Mouse (Mus musculus): ENCODE results near the gene Olfr1158. TPM values are rescaled to one million over a fixed set of nuclear protein-coding genes. Genes with fewer than 3 reads are reported as not detected.

Olfr1158 gene
- not detected for polyA plus RNA-seq (2014; fragmentation: Illumina TruSeq; extraction: RNeasy Lipid Tissue Mini Kit (QIAGEN cat#74804); ENCODE audit: low read depth, low replicate concordance)

DNA sequence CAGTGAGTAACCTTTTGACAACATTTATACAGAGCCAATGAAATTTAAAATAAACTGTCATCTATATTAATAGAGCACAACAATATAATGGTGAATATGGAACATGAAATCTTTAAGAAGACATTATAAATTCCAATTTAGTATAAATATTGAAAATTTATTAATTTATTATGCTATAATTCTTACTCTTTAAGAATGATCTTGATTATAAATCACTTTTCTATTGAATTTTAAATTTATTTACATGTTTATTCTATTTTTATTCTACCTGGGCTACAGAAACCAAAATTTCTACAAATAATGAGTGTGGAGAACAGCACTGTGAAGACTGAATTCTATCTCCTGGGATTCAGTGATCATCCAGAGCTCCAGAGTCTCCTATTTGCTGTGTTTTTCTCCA, at the start of gene Olfr1158:
TSS of gene Olfr1158 (plus strand) at position 301 of the 400 bp plus-strand sequence.

DNA sequence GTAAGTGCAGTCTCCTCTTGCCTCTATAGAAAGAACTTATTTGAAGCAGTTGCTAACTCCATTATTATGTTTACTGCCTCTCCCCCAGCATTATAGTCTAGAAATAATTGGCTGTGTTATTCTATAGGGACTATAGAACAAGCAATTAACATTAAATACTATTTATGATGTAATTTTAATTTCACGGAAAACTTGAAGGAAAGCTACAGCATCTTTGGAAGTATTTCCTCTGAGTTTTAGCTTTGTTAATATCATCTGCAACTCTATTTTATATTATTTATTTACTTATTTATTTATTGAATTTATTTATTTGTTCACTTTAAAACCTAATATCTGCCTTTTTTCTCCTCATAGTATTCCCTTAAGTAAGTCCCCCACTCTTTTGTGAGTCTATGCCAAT, 44.9 kb upstream of the Olfr1158 start, which contains the start of gene Olfr1155:
TSS of gene Olfr1155 (minus strand) at position 101 of the 400 bp plus-strand sequence.

GRCm38 (mm10) chr2:87953000-87953399, 36.9 kb upstream of the Olfr1158 start, which contains the start of gene Olfr1156:
Olfr1156 (minus strand) TSS chr2:87953100.

GRCm38 (mm10) chr2:87968199-87968598, 21.7 kb upstream of the Olfr1158 start, which contains the start of gene Olfr1157:
Olfr1157 (minus strand) TSS chr2:87968299.

DNA sequence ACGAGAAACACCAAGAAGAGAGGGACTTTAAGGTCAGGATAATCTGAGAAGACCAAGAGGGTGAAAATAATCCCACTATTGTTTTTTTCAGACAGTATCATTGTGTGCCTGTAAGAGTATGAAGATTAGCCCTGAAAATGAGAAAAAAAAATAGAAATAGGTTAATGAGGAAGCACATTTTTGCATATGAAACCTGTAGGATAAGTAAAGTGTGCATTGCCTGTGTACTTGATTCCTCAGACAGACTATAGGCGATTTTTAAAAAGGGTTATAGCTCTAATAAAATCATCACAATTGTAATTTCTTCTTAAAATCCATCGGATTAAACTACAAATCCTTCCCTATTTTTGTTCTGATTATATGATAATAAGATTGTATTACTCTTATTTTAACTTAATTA, 15.3 kb upstream of the Olfr1158 start, which contains the start of gene Olfr74:
TSS of gene Olfr74 (minus strand) at position 101 of the 400 bp plus-strand sequence.

GRCm38 (mm10) chr2:88007515-88008318, 17.8 kb downstream of the Olfr1158 start, which contains the start of gene Olfr1160:
Olfr1160 (minus strand) TSS chr2:88008268.

DNA sequence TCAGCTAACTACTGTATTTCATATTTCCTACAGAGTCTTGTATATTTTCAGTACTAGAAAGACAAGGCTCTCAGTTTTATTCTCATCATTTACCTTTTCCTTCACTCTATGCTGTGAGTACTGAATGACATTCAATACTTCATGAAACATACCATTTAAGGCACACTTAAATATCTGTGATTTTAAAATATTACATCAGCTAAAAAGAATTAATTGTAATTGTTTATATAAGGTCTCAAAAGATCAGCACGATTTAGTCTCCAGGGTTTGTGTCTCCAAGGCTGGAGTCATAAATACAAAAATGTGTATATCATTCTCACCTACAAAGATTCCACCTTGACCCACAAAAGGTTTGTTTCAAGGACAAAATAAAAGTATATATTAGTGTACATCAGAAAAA, 32.6 kb downstream of the Olfr1158 start, which contains the start of gene Olfr1161:
TSS of gene Olfr1161 (plus strand) at position 301 of the 400 bp plus-strand sequence.

GRCm38 (mm10) chr2:88037599-88037998, 47.7 kb downstream of the Olfr1158 start, which contains the start of gene Olfr73:
Olfr73 (minus strand) TSS chr2:88037699.

Other genes starting within 250 kb of the Olfr1158 start
- gene Olfr1140, start 246.4 kb upstream of the Olfr1158 start, polyA plus RNA-seq (2014; fragmentation: Illumina TruSeq; extraction: RNeasy Lipid Tissue Mini Kit (QIAGEN cat#74804); ENCODE audit: low read depth, low replicate concordance): not detected
- gene Olfr1141, start 236.1 kb upstream of the Olfr1158 start, polyA plus RNA-seq (2014; fragmentation: Illumina TruSeq; extraction: RNeasy Lipid Tissue Mini Kit (QIAGEN cat#74804); ENCODE audit: low read depth, low replicate concordance): not detected
- not detected for gene Olfr152, start 210.6 kb upstream of the Olfr1158 start, polyA plus RNA-seq (2014; fragmentation: Illumina TruSeq; extraction: RNeasy Lipid Tissue Mini Kit (QIAGEN cat#74804); ENCODE audit: low read depth, low replicate concordance)
- not detected for gene Olfr1143, start 189.5 kb upstream of the Olfr1158 start, polyA plus RNA-seq (2014; fragmentation: Illumina TruSeq; extraction: RNeasy Lipid Tissue Mini Kit (QIAGEN cat#74804); ENCODE audit: low read depth, low replicate concordance)
- gene Olfr1145, start 180.3 kb upstream of the Olfr1158 start, polyA plus RNA-seq (2014; fragmentation: Illumina TruSeq; extraction: RNeasy Lipid Tissue Mini Kit (QIAGEN cat#74804); ENCODE audit: low read depth, low replicate concordance): not detected
- not detected for gene Olfr1148, start 159.6 kb upstream of the Olfr1158 start, polyA plus RNA-seq (2014; fragmentation: Illumina TruSeq; extraction: RNeasy Lipid Tissue Mini Kit (QIAGEN cat#74804); ENCODE audit: low read depth, low replicate concordance)
- gene Olfr1150-ps1, start 146.1 kb upstream of the Olfr1158 start, polyA plus RNA-seq (2014; fragmentation: Illumina TruSeq; extraction: RNeasy Lipid Tissue Mini Kit (QIAGEN cat#74804); ENCODE audit: low read depth, low replicate concordance): not detected
- not detected for gene Olfr1151, start 134.3 kb upstream of the Olfr1158 start, polyA plus RNA-seq (2014; fragmentation: Illumina TruSeq; extraction: RNeasy Lipid Tissue Mini Kit (QIAGEN cat#74804); ENCODE audit: low read depth, low replicate concordance)
- gene Olfr1152, start 123.6 kb upstream of the Olfr1158 start, polyA plus RNA-seq (2014; fragmentation: Illumina TruSeq; extraction: RNeasy Lipid Tissue Mini Kit (QIAGEN cat#74804); ENCODE audit: low read depth, low replicate concordance): not detected
- gene Olfr1153, start 95.2 kb upstream of the Olfr1158 start, polyA plus RNA-seq (2014; fragmentation: Illumina TruSeq; extraction: RNeasy Lipid Tissue Mini Kit (QIAGEN cat#74804); ENCODE audit: low read depth, low replicate concordance): not detected
- not detected for gene Olfr1154, start 84.9 kb upstream of the Olfr1158 start, polyA plus RNA-seq (2014; fragmentation: Illumina TruSeq; extraction: RNeasy Lipid Tissue Mini Kit (QIAGEN cat#74804); ENCODE audit: low read depth, low replicate concordance)
- not detected for gene Olfr1155, start 45.0 kb upstream of the Olfr1158 start, polyA plus RNA-seq (2014; fragmentation: Illumina TruSeq; extraction: RNeasy Lipid Tissue Mini Kit (QIAGEN cat#74804); ENCODE audit: low read depth, low replicate concordance)
- gene Olfr1156, start 37.0 kb upstream of the Olfr1158 start, polyA plus RNA-seq (2014; fragmentation: Illumina TruSeq; extraction: RNeasy Lipid Tissue Mini Kit (QIAGEN cat#74804); ENCODE audit: low read depth, low replicate concordance): not detected
- gene Olfr1157, start 21.8 kb upstream of the Olfr1158 start, polyA plus RNA-seq (2014; fragmentation: Illumina TruSeq; extraction: RNeasy Lipid Tissue Mini Kit (QIAGEN cat#74804); ENCODE audit: low read depth, low replicate concordance): not detected
- gene Olfr74, start 15.4 kb upstream of the Olfr1158 start, polyA plus RNA-seq (2014; fragmentation: Illumina TruSeq; extraction: RNeasy Lipid Tissue Mini Kit (QIAGEN cat#74804); ENCODE audit: low read depth, low replicate concordance): not detected
- not detected for gene Olfr1160, start 18.2 kb downstream of the Olfr1158 start, polyA plus RNA-seq (2014; fragmentation: Illumina TruSeq; extraction: RNeasy Lipid Tissue Mini Kit (QIAGEN cat#74804); ENCODE audit: low read depth, low replicate concordance)
- not detected for gene Olfr1161, start 32.7 kb downstream of the Olfr1158 start, polyA plus RNA-seq (2014; fragmentation: Illumina TruSeq; extraction: RNeasy Lipid Tissue Mini Kit (QIAGEN cat#74804); ENCODE audit: low read depth, low replicate concordance)
- not detected for gene Olfr73, start 47.6 kb downstream of the Olfr1158 start, polyA plus RNA-seq (2014; fragmentation: Illumina TruSeq; extraction: RNeasy Lipid Tissue Mini Kit (QIAGEN cat#74804); ENCODE audit: low read depth, low replicate concordance)
- not detected for gene Olfr1162, start 61.0 kb downstream of the Olfr1158 start, polyA plus RNA-seq (2014; fragmentation: Illumina TruSeq; extraction: RNeasy Lipid Tissue Mini Kit (QIAGEN cat#74804); ENCODE audit: low read depth, low replicate concordance)
- not detected for gene Olfr1163, start 81.7 kb downstream of the Olfr1158 start, polyA plus RNA-seq (2014; fragmentation: Illumina TruSeq; extraction: RNeasy Lipid Tissue Mini Kit (QIAGEN cat#74804); ENCODE audit: low read depth, low replicate concordance)
- not detected for gene Olfr1164, start 103.9 kb downstream of the Olfr1158 start, polyA plus RNA-seq (2014; fragmentation: Illumina TruSeq; extraction: RNeasy Lipid Tissue Mini Kit (QIAGEN cat#74804); ENCODE audit: low read depth, low replicate concordance)
- gene Olfr1166, start 138.2 kb downstream of the Olfr1158 start, polyA plus RNA-seq (2014; fragmentation: Illumina TruSeq; extraction: RNeasy Lipid Tissue Mini Kit (QIAGEN cat#74804); ENCODE audit: low read depth, low replicate concordance): not detected
- not detected for gene Olfr1167, start 165.1 kb downstream of the Olfr1158 start, polyA plus RNA-seq (2014; fragmentation: Illumina TruSeq; extraction: RNeasy Lipid Tissue Mini Kit (QIAGEN cat#74804); ENCODE audit: low read depth, low replicate concordance)
- gene Olfr1168, start 191.8 kb downstream of the Olfr1158 start, polyA plus RNA-seq (2014; fragmentation: Illumina TruSeq; extraction: RNeasy Lipid Tissue Mini Kit (QIAGEN cat#74804); ENCODE audit: low read depth, low replicate concordance): not detected
- gene Olfr1170, start 238.2 kb downstream of the Olfr1158 start, polyA plus RNA-seq (2014; fragmentation: Illumina TruSeq; extraction: RNeasy Lipid Tissue Mini Kit (QIAGEN cat#74804); ENCODE audit: low read depth, low replicate concordance): not detected